Mouse (Mus musculus): ENCODE data around the gene Dpf1. TPM values are rescaled to one million over a fixed set of nuclear protein-coding genes. Genes with fewer than 3 reads are reported as not detected.
A peak's percentile ranks its signal among the peaks of the same experiment; 100 is the strongest.

Gene Dpf1
- polyA plus RNA-seq, 1 experiment from 2014 or later = 160 TPM

GRCm38 (mm10) chr7:29342489-29343092 is 38.8 kb downstream of the Dpf1 start:
- no peak overlapping the region for H3K4me2 ChIP-seq (replicated peaks)
- ATAC-seq (ENCODE audit: low FRiP score) = no peak
- peak overlapping the region; percentile 70 for H3K27ac ChIP-seq
- DNase-seq (ENCODE audit: low spot score) = no peak
- peaks cover 25% of the 10 kb centered on the region; the same call in 1 of the 2 replicates for H3K36me3 ChIP-seq (replicated peaks; ENCODE audit: control insufficient read depth, insufficient read depth)
- H3K4me3 ChIP-seq (replicated peaks; ENCODE audit: low read length) = no peak overlapping the region
- H3K27me3 ChIP-seq (ENCODE audit: control insufficient read depth, insufficient read depth, low read length) = no peaks in the 10 kb centered on the region
- H3K9ac ChIP-seq = peak overlapping the region; percentile 34; the same call in 1 of the 2 replicates
- 41% methylated on average over 8 of the region's 8 CpGs for WGBS
- no peaks in the 10 kb centered on the region for H3K9me3 ChIP-seq (ENCODE audit: control insufficient read depth, low read length)
- H3K4me1 ChIP-seq (replicated peaks; ENCODE audit: control insufficient read depth, insufficient read depth, low read length) = peaks cover 9% of the 10 kb centered on the region

DNA sequence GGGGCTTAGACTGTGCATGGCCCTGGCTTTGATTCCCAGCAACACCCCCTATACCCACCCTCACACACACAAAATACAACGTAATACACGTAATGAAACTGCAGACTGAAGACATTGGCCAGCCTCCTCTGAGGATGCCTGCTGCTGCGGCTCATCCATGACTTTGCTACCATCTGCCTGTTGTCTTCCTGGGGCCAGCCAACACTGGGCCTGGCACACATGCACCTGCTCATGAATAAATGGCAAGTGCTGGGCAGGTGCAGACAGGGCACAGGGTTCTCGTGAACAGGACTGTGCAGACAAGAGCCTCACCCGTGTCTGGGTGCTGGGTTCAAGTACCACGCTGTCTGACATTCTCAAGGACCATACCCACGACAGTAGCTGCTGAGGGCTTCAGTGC is 40.0 kb downstream of the Dpf1 start:
- ATAC-seq (ENCODE audit: low FRiP score) = peak; percentile 10; the same call in 1 of the 2 replicates
- DNase-seq (ENCODE audit: low spot score) = no peak
- no peak overlapping the region for H3K9ac ChIP-seq
- H3K27me3 ChIP-seq (ENCODE audit: control insufficient read depth, insufficient read depth, low read length) = no peaks in the 10 kb centered on the region
- peaks cover 9% of the 10 kb centered on the region for H3K4me1 ChIP-seq (replicated peaks; ENCODE audit: control insufficient read depth, insufficient read depth, low read length)
- peaks cover 26% of the 10 kb centered on the region for H3K36me3 ChIP-seq (replicated peaks; ENCODE audit: control insufficient read depth, insufficient read depth)
- no peak overlapping the region for H3K4me3 ChIP-seq (replicated peaks; ENCODE audit: low read length)
- WGBS = 87% methylated on average over 7 of the region's 7 CpGs
- H3K27ac ChIP-seq = no peak overlapping the region
- H3K9me3 ChIP-seq (ENCODE audit: control insufficient read depth, low read length) = no peaks in the 10 kb centered on the region
- H3K4me2 ChIP-seq (replicated peaks) = no peak overlapping the region

DNA sequence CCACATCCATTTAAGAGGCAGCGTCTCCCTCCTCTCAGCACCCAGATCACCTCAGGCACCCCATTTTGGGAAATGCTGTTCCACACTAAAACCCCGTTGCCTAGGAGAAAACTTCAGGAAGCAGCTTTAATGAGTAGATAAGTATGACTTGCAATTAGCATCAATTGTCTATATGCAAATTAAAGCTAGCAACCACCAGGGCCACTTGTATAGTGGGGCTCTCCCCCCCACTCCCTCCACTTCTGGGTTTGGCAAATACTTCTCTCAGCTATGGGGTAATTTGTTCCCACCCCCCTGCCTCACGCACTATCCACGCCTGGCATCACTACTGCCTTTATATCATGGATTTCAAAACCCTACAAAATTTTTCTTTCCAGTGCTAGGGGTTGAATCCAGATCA is 41.8 kb downstream of the Dpf1 start:
- Histone ChIP-seq H3K4me3 (replicated peaks; ENCODE audit: low read length) (no peak overlapping the region), H3K27ac (no peak overlapping the region), H3K9me3 (ENCODE audit: control insufficient read depth, low read length) (no peaks in the 10 kb centered on the region), H3K27me3 (ENCODE audit: control insufficient read depth, insufficient read depth, low read length) (no peaks in the 10 kb centered on the region), H3K9ac (no peak overlapping the region), H3K4me1 (replicated peaks; ENCODE audit: control insufficient read depth, insufficient read depth, low read length) (peaks cover 9% of the 10 kb centered on the region), H3K4me2 (replicated peaks) (no peak overlapping the region), H3K36me3 (replicated peaks; ENCODE audit: control insufficient read depth, insufficient read depth) (peaks cover 30% of the 10 kb centered on the region)
- 59% methylated on average over 4 of the region's 4 CpGs for WGBS
- ATAC-seq (ENCODE audit: low FRiP score) = no peak
- DNase-seq (ENCODE audit: low spot score) = no peak

GRCm38 (mm10) chr7:29346212-29346611 is 42.5 kb downstream of the Dpf1 start:
- Histone ChIP-seq H3K4me2 (replicated peaks) (no peak overlapping the region), H3K27me3 (ENCODE audit: control insufficient read depth, insufficient read depth, low read length) (no peaks in the 10 kb centered on the region), H3K36me3 (replicated peaks; ENCODE audit: control insufficient read depth, insufficient read depth) (peaks cover 37% of the 10 kb centered on the region), H3K4me1 (replicated peaks; ENCODE audit: control insufficient read depth, insufficient read depth, low read length) (peaks cover 9% of the 10 kb centered on the region), H3K27ac (no peak overlapping the region; the same call in 1 of the 2 replicates), H3K9me3 (ENCODE audit: control insufficient read depth, low read length) (no peaks in the 10 kb centered on the region), H3K4me3 (replicated peaks; ENCODE audit: low read length) (no peak overlapping the region), H3K9ac (no peak overlapping the region)
- DNase-seq (ENCODE audit: low spot score) (no peak), ATAC-seq (ENCODE audit: low FRiP score) (no peak)
- WGBS = 52% methylated on average over 3 of the region's 3 CpGs

DNA sequence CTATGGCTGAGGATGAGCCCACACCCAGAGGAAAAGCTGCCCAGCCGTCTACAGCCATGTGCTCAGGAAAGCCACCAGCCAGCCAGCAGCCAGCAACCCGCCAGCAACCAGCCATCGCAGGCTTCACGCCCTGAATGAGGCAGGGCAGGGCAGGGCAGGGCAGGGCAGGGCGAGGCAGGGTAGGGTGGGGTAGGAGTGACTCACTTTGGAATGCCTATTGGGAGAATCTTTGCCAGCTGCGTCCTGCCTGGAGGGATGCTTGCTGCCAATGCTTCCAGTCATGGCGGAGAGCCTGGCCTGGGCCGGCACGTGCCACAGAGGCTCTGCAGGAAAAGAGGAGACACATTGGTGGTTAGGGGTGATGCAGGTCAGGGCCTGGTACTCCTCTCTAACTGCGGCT is 46.7 kb downstream of the Dpf1 start:
- H3K9me3 ChIP-seq (ENCODE audit: control insufficient read depth, low read length) = no peaks in the 10 kb centered on the region
- ATAC-seq (ENCODE audit: low FRiP score) = no peak
- H3K36me3 ChIP-seq (replicated peaks; ENCODE audit: control insufficient read depth, insufficient read depth) = peaks cover 61% of the 10 kb centered on the region

DNA sequence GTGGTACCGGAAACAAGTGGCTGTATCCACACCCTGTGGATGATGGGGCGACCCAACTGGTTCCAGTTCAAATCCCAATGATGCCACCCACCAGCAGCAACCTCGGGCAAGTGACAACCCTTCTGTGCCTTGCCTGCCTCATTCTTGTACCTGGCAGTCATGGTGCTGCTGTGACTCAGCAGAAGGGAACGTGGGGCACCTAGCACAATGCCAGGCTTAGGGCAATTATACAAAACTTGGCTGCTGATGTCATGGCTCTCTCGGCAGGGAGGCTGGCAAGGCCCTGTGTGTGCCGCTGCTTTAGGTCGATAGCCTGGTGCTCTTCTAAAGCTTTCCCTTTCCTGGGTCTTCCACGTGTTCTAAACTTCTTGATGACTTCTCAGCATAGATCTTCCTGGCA is 48.5 kb downstream of the Dpf1 start:
- Histone ChIP-seq H3K36me3 (replicated peaks; ENCODE audit: control insufficient read depth, insufficient read depth) (peaks cover 62% of the 10 kb centered on the region), H3K4me2 (replicated peaks) (no peak overlapping the region), H3K27ac (no peak overlapping the region), H3K4me3 (replicated peaks; ENCODE audit: low read length) (no peak overlapping the region), H3K9me3 (ENCODE audit: control insufficient read depth, low read length) (no peaks in the 10 kb centered on the region), H3K9ac (no peak overlapping the region), H3K4me1 (replicated peaks; ENCODE audit: control insufficient read depth, insufficient read depth, low read length) (no peaks in the 10 kb centered on the region), H3K27me3 (ENCODE audit: control insufficient read depth, insufficient read depth, low read length) (no peaks in the 10 kb centered on the region)
- ATAC-seq (ENCODE audit: low FRiP score) (no peak), DNase-seq (ENCODE audit: low spot score) (no peak)
- 83% methylated on average over 8 of the region's 8 CpGs for WGBS

More for the DNA sequence above, 46.7 kb downstream of the Dpf1 start:
- H3K4me3 ChIP-seq (replicated peaks; ENCODE audit: low read length) = no peak overlapping the region
- DNase-seq (ENCODE audit: low spot score) = no peak
- no peak overlapping the region for H3K27ac ChIP-seq
- WGBS = 87% methylated on average over 10 of the region's 10 CpGs
- no peaks in the 10 kb centered on the region; the same call in 1 of the 2 replicates for H3K4me1 ChIP-seq (replicated peaks; ENCODE audit: control insufficient read depth, insufficient read depth, low read length)
- no peaks in the 10 kb centered on the region for H3K27me3 ChIP-seq (ENCODE audit: control insufficient read depth, insufficient read depth, low read length)
- no peak overlapping the region for H3K9ac ChIP-seq
- no peak overlapping the region for H3K4me2 ChIP-seq (replicated peaks)

GRCm38 (mm10) chr7:29354161-29354560 is 50.4 kb downstream of the Dpf1 start:
- WGBS = 81% methylated on average over 8 of the region's 8 CpGs
- Histone ChIP-seq H3K4me3 (replicated peaks; ENCODE audit: low read length) (no peak overlapping the region), H3K4me1 (replicated peaks; ENCODE audit: control insufficient read depth, insufficient read depth, low read length) (no peaks in the 10 kb centered on the region), H3K27me3 (ENCODE audit: control insufficient read depth, insufficient read depth, low read length) (no peaks in the 10 kb centered on the region), H3K9me3 (ENCODE audit: control insufficient read depth, low read length) (no peaks in the 10 kb centered on the region), H3K9ac (no peak overlapping the region), H3K27ac (no peak overlapping the region), H3K36me3 (replicated peaks; ENCODE audit: control insufficient read depth, insufficient read depth) (peaks cover 48% of the 10 kb centered on the region), H3K4me2 (replicated peaks) (no peak overlapping the region)
- no peak for ATAC-seq (ENCODE audit: low FRiP score)
- no peak for DNase-seq (ENCODE audit: low spot score)

GRCm38 (mm10) chr7:29355406-29355805 is 51.7 kb downstream of the Dpf1 start:
- Histone ChIP-seq H3K36me3 (replicated peaks; ENCODE audit: control insufficient read depth, insufficient read depth) (peaks cover 39% of the 10 kb centered on the region), H3K4me2 (replicated peaks) (no peak overlapping the region), H3K4me1 (replicated peaks; ENCODE audit: control insufficient read depth, insufficient read depth, low read length) (no peaks in the 10 kb centered on the region), H3K27me3 (ENCODE audit: control insufficient read depth, insufficient read depth, low read length) (no peaks in the 10 kb centered on the region), H3K9me3 (ENCODE audit: control insufficient read depth, low read length) (no peaks in the 10 kb centered on the region), H3K9ac (no peak overlapping the region), H3K4me3 (replicated peaks; ENCODE audit: low read length) (no peak overlapping the region), H3K27ac (no peak overlapping the region)
- WGBS = 93% methylated on average over 8 of the region's 8 CpGs
- DNase-seq (ENCODE audit: low spot score) (no peak), ATAC-seq (ENCODE audit: low FRiP score) (no peak)

DNA sequence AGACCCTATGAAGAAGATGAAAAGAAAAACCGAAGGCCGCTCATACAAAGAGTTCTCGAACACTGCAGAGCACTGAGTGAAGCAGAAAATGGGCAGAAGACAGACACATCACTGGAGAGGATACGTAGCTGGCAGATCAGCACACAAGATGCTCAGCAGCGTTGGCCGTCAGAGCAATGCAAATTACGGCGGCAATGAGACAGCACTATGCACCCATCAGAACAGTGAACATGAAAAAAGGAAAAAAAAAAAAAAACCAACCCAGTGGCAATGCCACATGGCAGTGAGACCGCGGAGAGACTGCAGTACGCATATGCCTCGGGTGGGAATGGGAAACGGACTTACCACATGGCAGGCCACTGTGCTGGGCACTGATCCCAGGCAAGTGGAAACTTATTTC is 57.7 kb downstream of the Dpf1 start:
- H3K27me3 ChIP-seq (ENCODE audit: control insufficient read depth, insufficient read depth, low read length) = no peaks in the 10 kb centered on the region
- no peak overlapping the region for H3K27ac ChIP-seq
- no peak overlapping the region for H3K9ac ChIP-seq
- no peaks in the 10 kb centered on the region for H3K9me3 ChIP-seq (ENCODE audit: control insufficient read depth, low read length)
- peaks cover 29% of the 10 kb centered on the region for H3K36me3 ChIP-seq (replicated peaks; ENCODE audit: control insufficient read depth, insufficient read depth)
- H3K4me1 ChIP-seq (replicated peaks; ENCODE audit: control insufficient read depth, insufficient read depth, low read length) = no peaks in the 10 kb centered on the region
- H3K4me2 ChIP-seq (replicated peaks) = no peak overlapping the region
- DNase-seq (ENCODE audit: low spot score) (no peak), ATAC-seq (ENCODE audit: low FRiP score) (no peak)
- no peak overlapping the region for H3K4me3 ChIP-seq (replicated peaks; ENCODE audit: low read length)
- WGBS = 93% methylated on average over 13 of the region's 13 CpGs

DNA sequence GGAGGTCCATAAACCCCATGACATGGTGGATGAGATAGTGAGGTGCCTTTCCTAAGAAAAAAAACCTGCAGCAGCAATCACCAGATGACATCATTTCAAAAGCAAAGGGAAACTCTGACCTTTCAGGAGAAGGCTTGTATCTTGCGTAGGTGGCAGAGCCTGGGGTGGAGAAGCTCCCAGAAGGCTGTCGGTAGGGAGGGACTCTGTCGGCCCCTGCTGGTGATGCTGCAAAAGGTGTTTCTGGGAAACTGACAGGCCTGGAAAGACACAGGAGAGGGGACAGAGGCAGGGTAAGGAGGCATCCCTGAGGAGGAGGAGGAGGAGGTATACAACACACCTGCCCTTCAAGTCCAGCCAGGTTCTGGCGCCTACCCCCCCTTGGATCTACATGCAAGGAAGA is 60.3 kb downstream of the Dpf1 start:
- H3K27me3 ChIP-seq (ENCODE audit: control insufficient read depth, insufficient read depth, low read length) = no peaks in the 10 kb centered on the region
- H3K4me1 ChIP-seq (replicated peaks; ENCODE audit: control insufficient read depth, insufficient read depth, low read length) = peaks cover 11% of the 10 kb centered on the region
- peaks cover 22% of the 10 kb centered on the region; the same call in 1 of the 2 replicates for H3K36me3 ChIP-seq (replicated peaks; ENCODE audit: control insufficient read depth, insufficient read depth)
- no peak overlapping the region for H3K9ac ChIP-seq
- H3K4me2 ChIP-seq (replicated peaks) = no peak overlapping the region
- WGBS = 14% methylated on average over 4 of the region's 4 CpGs
- H3K4me3 ChIP-seq (replicated peaks; ENCODE audit: low read length) = no peak overlapping the region
- ATAC-seq (ENCODE audit: low FRiP score) (no peak), DNase-seq (ENCODE audit: low spot score) (peak; percentile 48)
- no peak overlapping the region for H3K27ac ChIP-seq
- H3K9me3 ChIP-seq (ENCODE audit: control insufficient read depth, low read length) = no peaks in the 10 kb centered on the region
